Mouse (Mus musculus): Measurements from ENCODE around the gene Ubac2.

Ubac2 gene

DNA sequence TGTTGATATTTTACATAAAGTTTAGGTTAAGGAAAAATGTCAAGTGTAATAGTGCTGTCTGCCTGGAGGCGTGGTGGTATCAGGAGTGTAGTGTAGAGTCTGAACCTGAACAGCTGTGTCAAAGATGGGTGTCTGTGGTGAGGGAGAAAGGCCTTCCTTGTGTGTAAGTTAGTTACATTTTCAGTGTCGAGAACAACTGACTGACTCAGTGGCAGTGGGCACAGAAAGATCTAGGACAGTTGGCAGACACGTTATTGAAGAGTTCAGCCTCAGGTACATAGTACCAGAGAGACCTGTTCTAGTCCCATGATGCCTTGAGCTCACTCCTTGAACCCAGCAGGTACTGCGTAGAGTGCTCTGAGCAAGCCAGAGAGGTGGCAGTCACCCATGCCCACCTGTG is 87.0 kb downstream of the Ubac2 start:
- no peak for DNase-seq (ENCODE audit: extremely low read depth, low read depth)

DNA sequence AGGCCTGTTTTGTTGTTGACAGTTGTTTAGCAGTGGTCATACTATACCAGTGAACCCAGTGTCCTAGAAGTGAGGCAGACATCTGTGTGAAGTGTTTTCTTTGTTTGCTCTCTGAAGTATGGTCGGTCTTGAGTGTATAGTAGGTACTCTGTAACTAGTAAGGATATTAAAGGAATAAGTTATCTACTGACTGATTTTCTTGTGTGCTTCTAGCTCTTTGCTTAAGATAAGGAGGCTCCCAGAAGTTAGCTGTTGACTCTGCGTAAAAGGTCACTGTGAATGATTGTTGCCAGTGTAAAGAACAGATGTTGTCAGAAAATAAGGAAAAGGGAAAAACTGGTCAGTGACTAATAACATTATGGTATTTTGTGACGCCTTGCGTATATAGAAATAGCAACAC is 88.7 kb downstream of the Ubac2 start:
- DNase-seq (ENCODE audit: extremely low read depth, low read depth): no peak

DNA sequence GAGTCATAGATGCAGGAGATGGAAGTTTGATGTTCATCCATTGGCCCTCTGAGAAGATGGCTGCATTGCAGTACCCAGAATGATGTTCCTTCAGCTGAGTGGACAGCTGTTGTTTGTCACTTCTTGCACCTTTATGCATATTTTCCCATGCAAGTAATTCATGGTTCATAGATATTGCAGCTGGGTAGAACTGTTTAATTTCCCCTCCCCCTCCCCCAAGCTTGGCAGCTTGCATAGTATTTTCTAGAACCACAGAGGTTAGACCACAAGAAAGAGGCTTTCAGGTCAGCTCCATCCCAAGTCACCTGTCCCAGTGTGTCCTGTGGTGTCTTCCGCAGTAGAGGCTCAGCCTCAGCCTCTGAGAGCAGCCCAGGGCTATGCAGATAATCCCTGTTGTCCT is 92.0 kb downstream of the Ubac2 start:
- no peak for DNase-seq (ENCODE audit: extremely low read depth, low read depth)

DNA sequence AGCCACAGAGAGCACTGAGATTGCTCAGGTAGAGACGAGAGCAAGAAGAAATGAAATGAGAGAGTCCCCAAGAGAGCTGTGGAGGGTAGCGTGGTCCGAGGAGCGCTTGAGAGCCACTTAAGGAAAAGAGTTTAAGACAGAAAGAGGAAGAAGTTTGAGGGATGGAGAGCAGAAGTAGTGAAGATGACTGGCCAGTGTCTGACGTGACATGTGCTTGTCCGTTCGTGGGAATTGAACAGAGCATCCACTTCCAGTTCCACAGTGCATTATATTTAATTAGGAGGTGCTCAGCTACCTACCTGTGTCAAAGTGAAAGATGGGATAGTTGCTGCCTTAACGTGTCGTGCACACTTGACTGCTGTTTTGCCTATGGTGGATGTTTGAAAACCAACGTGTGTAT is 94.7 kb downstream of the Ubac2 start:
- no peak for DNase-seq (ENCODE audit: extremely low read depth, low read depth)

DNA sequence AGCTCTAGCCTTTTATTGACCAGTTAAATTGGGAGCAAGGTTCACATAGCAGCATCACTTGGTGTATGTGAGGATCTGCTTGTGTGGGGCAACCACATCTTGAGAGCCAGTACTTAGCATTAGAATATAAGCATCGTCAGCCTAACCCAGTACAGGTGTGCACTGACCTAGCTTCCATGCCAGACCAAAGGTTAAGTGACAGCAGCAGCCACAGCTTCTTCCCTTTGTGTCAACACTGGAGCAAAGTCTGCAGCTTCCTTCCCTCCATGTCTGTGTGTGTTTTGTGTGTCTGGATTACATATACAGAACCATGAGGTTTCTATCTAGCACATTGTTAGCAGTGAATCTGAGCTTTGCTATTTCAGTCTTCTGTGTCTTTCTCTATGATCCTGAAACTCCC is 103.1 kb downstream of the Ubac2 start:
- no peak for DNase-seq (ENCODE audit: extremely low read depth, low read depth)

DNA sequence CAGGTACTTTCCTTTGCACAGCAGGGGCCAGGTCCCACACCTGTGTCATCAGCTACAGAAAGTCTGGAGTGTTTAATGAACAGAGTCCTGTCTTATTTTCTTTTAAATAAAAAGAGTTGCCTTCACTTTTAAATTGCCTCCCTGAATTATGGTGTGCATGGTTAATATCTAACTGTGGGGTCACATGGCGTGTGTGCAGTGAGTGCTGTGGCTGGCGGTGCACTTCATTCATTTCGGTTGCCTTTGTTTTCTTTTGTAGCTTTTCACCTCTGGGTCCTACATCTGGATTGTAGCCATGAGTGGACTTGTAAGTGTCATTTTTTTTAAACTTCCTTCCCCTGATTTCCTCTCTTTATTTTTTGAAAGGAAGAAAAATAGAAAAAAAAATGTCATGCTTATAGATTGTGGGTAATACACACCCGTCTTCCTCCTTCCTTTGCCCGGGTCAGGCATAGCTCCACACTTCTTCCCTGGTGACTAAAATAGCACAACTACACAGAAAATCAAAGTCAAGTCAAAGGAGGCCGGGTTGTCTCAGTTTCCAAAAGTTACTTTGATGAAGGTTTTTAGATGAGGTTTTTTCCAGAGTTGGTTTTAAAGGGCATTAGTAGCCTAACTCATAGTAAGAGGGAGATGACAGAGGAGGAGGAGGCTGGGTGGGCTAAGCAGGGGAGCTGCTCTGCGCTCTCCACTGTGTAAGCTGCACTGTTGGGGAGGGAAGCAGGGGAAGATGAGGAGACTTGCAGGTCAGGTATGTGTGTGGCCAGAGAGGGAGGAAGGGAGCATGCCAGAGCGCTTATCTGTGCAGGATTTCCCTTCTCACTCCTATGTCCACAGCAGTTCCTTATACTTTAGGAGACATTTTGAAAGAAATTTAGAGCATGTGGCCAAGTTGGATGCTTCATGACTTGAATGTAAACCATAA is 104.9 kb downstream of the Ubac2 start:
- DNase-seq (ENCODE audit: extremely low read depth, low read depth): no peak

DNA sequence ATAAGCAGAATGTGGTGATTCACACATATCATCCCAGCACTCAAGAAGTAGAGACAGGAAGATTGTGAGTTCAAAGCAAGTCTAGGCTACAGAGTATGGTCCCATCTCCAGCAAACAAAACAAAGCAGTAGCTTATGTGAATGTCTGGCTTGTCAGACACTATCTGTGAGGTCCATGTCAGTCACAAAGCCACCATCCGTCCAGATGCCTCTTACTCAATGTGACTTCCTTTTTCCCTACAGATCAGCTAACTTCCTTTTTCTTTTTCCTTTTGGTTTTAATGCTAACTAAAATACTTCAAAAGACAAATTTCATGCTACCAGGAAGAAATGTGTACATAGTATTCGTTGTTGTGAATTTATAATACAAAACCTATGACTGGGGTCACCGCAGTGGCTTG is 107.1 kb downstream of the Ubac2 start:
- peak; percentile 82 for DNase-seq (ENCODE audit: extremely low read depth, low read depth)

DNA sequence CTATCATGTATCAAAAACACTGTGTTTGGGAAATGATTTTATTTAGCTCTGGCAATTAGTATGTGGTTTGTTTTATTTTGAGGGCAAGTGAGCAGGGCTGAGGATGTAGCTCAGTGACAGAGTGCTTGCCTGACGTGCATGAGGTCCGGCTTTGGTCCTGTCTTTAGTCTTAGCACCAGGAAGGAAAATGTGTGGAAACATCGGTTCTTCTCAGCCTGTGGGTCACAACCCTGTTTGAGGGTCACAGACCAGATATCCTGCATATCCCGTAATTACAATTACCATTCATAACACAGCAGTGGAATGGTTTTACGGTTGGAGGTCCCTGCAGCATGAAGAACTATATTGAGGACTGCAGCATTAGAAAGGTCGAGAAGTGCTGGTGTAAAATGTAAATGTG is 107.6 kb downstream of the Ubac2 start:
- DNase-seq (ENCODE audit: extremely low read depth, low read depth): no peak

DNA sequence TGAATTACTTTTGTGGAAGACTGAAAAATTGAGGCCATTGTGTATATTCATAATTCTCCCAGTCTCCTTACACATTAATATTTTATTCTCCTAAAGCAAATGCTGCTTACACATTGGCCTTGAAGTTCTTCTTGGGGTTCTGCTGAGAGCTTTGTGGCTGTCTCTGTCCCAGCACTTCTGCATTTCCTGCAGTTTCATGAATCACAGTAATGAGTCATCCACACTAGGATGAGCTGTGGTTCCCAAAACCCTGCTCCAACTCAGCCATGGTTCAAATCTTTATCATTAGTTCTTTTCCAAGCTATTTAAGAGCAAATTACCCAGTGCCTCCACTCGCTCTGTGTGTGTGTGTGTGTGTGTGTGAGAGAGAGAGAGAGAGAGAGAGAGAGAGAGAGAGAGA is 108.9 kb downstream of the Ubac2 start:
- no peak for DNase-seq (ENCODE audit: extremely low read depth, low read depth)

DNA sequence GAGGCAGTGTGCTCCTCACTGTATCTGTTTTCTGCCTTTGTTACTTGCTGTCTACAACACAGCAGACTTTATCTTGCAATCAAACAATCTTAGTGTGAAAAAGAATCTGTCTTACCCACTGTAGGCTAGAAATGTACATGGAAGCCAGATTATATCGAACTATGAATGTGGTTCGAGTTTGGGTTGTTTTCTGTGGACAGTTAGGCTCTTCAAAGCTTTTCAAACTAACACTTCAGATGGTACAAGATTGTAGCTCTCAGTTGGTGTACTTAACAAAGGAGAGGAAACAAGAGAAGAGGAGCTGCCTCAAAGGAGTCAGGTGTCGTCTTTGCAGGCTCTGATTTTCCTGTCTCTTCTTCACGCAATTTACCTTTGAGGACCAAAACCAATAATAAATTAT is 109.3 kb downstream of the Ubac2 start:
- no peak for DNase-seq (ENCODE audit: extremely low read depth, low read depth)

DNA sequence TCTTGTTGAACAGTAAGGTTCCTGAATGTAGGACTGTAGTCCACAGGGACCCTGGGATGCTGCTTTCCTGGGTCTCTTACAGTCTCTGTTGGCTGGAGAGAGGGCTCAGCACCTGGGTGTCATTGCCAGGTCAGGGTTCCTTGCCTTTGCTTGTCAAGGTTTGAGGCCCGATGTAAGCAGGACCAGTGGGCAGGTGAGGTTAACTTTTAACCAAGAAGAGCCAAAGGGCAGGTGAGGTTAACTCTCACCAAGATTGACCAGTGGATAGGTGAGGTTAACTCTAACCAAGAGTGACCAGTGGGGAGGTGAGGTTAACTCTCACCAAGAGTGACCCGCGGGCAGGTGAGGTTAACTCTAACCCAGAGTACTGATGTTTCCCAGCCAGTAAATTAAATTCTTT is 110.9 kb downstream of the Ubac2 start:
- no peak for DNase-seq (ENCODE audit: extremely low read depth, low read depth)

DNA sequence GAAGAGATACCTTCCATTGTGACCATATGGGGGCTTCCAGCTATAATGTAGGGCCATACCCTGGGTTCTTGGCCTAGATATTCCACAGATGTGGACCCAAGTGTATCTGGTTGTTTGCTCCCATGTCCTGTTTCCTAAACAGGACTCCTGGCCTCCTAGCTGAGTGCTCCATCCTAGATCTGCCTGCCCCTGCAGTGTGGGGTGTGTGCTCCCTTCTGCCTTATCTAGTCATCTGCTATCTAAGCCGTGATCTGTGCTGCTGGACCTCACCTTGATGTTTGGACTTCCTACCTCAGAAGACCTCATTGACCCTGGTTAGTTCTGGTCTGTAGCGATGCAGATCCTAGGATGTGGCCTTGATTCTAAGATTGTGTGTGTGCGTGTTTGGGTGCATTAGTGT is 111.4 kb downstream of the Ubac2 start:
- DNase-seq (ENCODE audit: extremely low read depth, low read depth): no peak

DNA sequence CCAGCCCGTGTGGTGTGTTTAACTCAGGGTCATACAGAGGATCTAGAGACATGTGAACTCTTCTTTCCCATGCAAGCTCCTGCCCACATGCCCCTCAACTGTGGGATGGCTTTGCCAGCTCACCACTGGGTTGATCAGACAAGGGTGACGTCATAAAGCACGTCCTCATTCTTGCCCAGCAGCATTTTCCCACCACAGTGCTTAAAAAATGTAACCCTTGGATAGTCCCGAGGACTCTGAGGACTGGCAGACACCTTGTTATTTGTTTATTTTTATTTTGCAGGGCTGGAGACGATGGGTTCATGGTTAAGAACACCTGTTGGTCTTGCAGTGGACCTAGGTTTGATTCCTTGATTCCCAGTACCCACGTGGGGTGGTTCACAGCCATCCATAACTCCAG is 112.5 kb downstream of the Ubac2 start:
- no peak for DNase-seq (ENCODE audit: extremely low read depth, low read depth)

DNA sequence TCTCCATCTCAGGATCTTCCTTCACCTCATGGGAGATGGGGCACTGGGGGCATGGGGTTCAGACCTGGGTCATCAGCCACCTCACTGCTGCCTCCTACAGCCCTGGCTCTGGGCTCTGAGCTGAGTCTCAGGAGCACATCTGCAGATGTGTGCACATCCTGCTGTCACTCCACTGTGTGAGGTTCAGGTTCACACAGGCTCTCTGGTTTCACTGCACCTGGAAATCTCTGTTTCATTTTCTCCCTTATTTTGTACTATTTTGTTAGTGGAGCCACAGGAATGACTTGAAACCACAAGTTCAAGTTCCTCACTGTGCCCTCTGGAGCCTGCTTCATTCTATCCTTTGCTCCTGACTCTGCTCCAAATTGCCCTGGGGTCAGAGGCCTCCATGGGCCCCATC is 113.5 kb downstream of the Ubac2 start:
- no peak for DNase-seq (ENCODE audit: extremely low read depth, low read depth)

DNA sequence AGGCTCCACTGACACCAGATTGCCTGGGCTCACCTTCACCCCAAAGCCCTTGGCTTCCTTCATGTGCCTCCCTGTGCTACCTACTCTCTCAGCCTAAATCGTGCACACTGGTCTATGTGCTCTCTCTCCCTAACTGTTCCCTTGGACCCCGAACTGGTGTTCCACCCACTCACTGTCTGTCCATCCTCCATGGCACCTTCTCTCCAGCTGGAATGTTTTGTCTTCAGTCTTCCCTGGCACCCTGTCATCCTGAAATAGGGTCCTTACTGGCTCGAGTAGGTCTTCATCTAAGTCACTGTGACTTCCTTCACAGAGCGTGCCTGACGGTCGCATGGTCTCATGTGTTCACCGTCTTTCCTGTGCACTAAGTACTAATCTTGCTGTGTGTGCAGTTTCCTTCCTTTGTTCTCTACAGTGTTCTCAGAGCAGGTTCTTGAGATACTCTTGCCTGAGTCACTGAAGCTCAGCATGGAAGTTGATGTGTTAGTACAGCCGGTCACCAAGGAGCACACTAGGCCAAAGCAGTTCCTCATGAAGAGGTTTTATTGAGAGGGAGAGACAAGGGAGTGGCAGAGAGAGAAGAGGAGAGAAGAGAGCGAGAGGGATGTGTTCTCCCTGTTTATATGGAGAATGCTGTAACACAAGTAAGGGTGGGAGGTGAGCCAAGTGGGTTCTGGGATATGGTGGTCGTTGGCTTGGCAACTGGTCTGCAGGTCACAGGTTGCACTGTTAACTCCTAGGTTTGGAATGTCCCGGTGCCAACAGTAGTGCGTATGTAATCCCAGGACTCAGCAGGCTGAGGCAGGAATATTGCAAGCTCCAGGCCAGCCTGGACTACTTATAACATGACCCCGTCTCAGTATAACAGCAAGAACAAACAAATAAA is 114.2 kb downstream of the Ubac2 start:
- no peak for DNase-seq (ENCODE audit: extremely low read depth, low read depth)

DNA sequence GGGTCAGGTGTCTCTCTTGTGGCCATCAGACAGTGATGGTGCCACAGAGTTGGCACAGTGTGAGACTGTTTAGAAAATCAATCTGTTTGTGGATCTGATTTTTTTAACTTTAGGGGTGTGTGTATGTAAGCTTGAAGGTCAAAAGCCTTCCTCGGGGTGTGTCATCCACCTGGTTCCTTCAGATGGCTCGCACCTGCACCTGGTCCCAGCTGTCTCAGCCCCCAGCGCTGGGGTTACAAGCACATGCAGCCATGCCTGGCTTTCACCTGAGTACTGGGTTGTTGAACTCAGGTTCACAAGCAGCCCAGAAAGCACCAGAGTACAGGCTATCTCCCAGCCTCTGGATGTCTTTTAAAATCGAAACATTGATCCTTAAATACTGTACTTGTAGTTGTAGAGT is 115.2 kb downstream of the Ubac2 start:
- no peak for DNase-seq (ENCODE audit: extremely low read depth, low read depth)

DNA sequence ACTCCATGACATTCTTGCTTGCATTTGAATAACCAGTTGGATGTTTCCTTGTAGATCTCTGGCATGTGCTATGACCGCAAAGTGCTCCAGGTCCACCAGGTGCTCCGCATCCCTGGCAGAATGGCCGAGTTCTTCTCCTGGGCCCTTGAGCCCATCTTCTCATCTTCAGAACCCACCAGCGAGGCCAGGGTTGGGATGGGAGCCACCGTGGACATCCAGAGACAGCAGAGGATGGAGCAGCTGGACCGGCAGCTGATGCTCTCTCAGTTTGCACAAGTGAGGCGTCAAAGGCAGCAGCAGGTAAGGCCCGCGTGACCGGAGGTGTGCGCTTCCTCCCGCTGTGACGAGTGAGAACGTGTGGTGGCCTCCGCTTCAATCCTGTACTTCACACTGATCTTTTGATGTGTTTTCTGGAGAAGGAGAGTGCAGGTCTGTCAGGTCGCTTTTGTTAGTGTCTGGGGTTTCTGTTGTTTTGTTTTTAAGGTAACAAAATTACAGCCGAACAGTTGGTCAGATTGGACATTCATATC is 115.8 kb downstream of the Ubac2 start:
- no peak for DNase-seq (ENCODE audit: extremely low read depth, low read depth)

DNA sequence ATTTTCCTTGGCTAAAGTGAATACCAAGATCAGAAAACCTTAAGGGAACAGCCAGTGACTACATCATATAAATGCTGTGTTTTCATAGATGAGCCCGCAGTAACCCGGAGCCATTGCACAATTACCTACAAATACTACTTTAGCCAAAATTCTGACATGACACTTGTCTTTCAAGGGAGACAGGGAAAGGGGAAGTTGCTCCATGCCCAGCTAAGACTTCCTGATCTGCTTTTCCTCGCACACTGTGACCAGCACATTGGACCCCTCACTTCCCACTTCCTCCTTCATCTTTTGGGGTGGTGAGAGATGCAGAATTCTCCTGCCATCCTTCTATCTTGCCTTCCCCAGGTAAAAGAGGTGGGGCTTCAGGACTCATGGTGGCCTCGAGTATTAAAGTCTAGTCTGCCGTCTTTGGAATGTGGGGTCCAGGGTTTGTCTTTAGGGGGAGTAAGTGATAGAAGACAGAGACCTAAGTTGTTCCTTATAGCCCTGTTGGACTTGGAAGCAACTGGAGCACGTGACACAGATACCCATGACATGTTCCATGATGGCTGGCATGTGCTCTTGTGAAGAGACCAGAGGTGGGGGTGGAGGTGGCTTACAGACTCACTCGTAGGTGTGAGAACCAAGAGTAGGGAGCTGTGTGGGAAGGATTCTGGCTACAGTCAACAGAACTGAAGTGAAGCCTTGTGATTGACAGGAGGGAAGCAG is 116.6 kb downstream of the Ubac2 start:
- DNase-seq (ENCODE audit: extremely low read depth, low read depth): peak; percentile 42

DNA sequence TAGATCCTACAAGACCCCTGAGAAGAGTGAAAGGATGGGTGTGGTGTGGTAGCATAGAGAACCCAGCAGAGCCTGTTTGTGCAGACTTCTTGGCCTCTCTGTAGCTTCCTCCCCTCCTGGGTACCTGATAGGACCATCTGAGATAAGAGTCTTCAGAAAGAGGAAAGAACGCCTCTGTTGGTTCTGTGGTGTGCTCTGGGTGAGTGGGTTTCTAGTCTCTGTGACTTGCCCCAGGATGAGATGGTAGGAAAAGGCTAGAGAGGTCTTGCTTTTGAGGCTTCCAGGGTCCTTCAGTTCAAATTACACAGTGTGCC is 117.1 kb downstream of the Ubac2 start:
- DNase-seq (ENCODE audit: extremely low read depth, low read depth): peak; percentile 44

DNA sequence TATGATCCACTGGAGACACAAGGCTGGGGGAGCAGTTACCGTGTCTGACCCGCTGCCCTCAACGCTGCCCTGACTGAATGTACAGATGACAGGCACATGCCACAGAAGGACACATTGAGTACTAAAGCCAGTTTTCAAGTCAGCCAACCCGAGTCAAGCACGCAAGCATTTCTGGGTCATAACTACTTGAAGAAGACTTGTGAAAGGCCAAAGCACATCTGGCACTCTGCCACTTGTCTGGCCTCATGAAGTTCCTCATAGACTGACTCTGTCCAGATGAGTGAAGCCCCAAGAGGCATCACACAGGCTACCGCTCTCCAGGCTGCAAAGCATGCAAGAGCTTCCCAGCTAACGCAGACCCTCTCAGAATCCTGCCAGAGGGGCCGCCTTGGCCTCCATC is 118.4 kb downstream of the Ubac2 start:
- no peak for DNase-seq (ENCODE audit: extremely low read depth, low read depth)

DNA sequence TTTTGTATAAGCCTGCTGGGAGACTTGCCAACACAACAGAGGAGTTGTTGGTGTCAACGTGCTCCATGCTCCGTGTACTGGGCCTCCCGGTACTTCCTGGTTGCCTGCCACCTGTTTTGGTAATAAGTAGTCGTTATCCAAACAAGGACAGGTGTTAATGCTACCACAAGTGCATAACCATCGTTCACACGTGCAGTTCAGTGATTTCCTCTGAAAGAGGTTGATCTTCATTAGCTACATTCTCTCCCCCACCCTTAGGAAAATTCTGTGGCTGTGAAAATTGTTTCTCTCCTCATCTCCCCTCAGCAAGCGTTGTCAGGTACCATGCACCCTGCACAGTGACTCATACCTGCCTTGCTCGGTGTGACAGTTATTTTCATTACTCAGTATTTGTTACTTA is 121.0 kb downstream of the Ubac2 start:
- DNase-seq (ENCODE audit: extremely low read depth, low read depth): no peak

Data from MEL-GATA-1-ER (cell line).